Mouse (Mus musculus) heart, embryonic 13.5 days (tissue): ENCODE results near the gene Tmprss15. TPM values are rescaled to one million over a fixed set of nuclear protein-coding genes. Genes with fewer than 3 reads are reported as not detected.

Experiments
- ATAC-seq: fragments of 200-750 bp; cut with Nextera tagmentation; 2 replicates; pipeline ENCODE4 v1.8.0; 2017; ENCODE audit warnings: moderate TSS enrichment; ENCODE audit not compliant: insufficient number of reproducible peaks, low FRiP score, low TSS enrichment; ENCODE audit errors: extremely low read depth
- H3K27ac ChIP-seq: fragments of 300-500 bp; sonication (generic); replicated peaks from 2 replicates; pipeline ENCODE4 v1.5.1; 2015; ENCODE audit warnings: moderate library complexity, mild to moderate bottlenecking, inconsistent platforms
- H3K27me3 ChIP-seq: fragments of 300-500 bp; sonication (generic); replicated peaks from 2 replicates; pipeline ENCODE4 v1.6.1; 2015; ENCODE audit warnings: mild to moderate bottlenecking, inconsistent platforms
- H3K36me3 ChIP-seq: fragments of 300-500 bp; sonication (generic); 2 replicates; pipeline ENCODE4 v1.6.1; 2015; ENCODE audit warnings: mild to moderate bottlenecking, inconsistent platforms
- H3K4me1 ChIP-seq: fragments of 300-500 bp; sonication (generic); 2 replicates; pipeline ENCODE4 v1.6.1; 2015; ENCODE audit warnings: inconsistent platforms
- H3K4me2 ChIP-seq: fragments of 300-500 bp; sonication (generic); 2 replicates; pipeline ENCODE4 v1.6.1; 2015; ENCODE audit warnings: inconsistent platforms, mild to moderate bottlenecking, moderate library complexity
- H3K4me3 ChIP-seq: fragments of 300-500 bp; sonication (generic); 2 replicates; pipeline ENCODE4 v1.5.1; 2015; ENCODE audit warnings: moderate library complexity, mild to moderate bottlenecking, inconsistent platforms
- H3K9ac ChIP-seq: fragments of 300-500 bp; sonication (generic); 2 replicates; pipeline ENCODE4 v1.6.1; 2015; ENCODE audit warnings: inconsistent platforms, mild to moderate bottlenecking, moderate library complexity
- H3K9me3 ChIP-seq: fragments of 300-500 bp; sonication (generic); 2 replicates; pipeline ENCODE4 v1.6.1; 2016; ENCODE audit warnings: inconsistent platforms
- WGBS: fragments of 180-500 bp; shearing (Covaris S2); methylation state at CpG from one replicate; pipeline ENCODE4 v1.1.7; 2015; ENCODE audit warnings: mixed read lengths; 5-methylcytosine and 5-hydroxymethylcytosine counted together
- polyA plus RNA-seq: library from polyadenylated mRNA; unstranded; fragments of >200 nt; fragmentation: Nextera tagmentation; extraction: Ambion mirVana; gene quantifications from 2 replicates; pipeline ENCODE4 v1.2.1, GENCODE M21; 2015

The Tmprss15 gene
- not detected in 2 replicates for polyA plus RNA-seq

GRCm38 (mm10) chr16:79090997-79091396 is at the start of gene Tmprss15:
Tmprss15 (minus strand) TSS chr16:79091097.
- no peak within 1 kb of the TSS for H3K9ac ChIP-seq
- H3K27me3 ChIP-seq = no peaks in the 10 kb centered on the region
- ATAC-seq = no peak
- H3K4me1 ChIP-seq = no peaks in the 10 kb centered on the region
- WGBS = 69% methylated on average over 4 of the region's 4 CpGs
- H3K4me2 ChIP-seq = no peak within 1 kb of the TSS
- H3K4me3 ChIP-seq = no peak within 1 kb of the TSS
- no peaks in the 10 kb centered on the region for H3K36me3 ChIP-seq
- no peaks in the 10 kb centered on the region for H3K9me3 ChIP-seq
- H3K27ac ChIP-seq = no peak within 1 kb of the TSS

GRCm38 (mm10) chr16:79114879-79115278 is 24.0 kb upstream of the Tmprss15 start:
- H3K9ac ChIP-seq = no peak overlapping the region
- no peak overlapping the region for H3K27ac ChIP-seq
- no peak overlapping the region for H3K4me3 ChIP-seq
- H3K9me3 ChIP-seq = no peaks in the 10 kb centered on the region
- no peak overlapping the region for H3K4me2 ChIP-seq
- H3K4me1 ChIP-seq = no peaks in the 10 kb centered on the region
- 76% methylated on average over 1 of the region's 1 CpGs for WGBS
- no peaks in the 10 kb centered on the region for H3K36me3 ChIP-seq
- ATAC-seq = no peak
- H3K27me3 ChIP-seq = no peaks in the 10 kb centered on the region

- H3K9me3 ChIP-seq = no peaks in the 10 kb centered on the region
- H3K4me1 ChIP-seq = no peaks in the 10 kb centered on the region
- ATAC-seq = no peak
- no peaks in the 10 kb centered on the region for H3K36me3 ChIP-seq
- WGBS = 26% methylated on average over 1 of the region's 1 CpGs
- H3K4me2 ChIP-seq = no peak overlapping the region
- no peak overlapping the region for H3K9ac ChIP-seq
- no peak overlapping the region for H3K27ac ChIP-seq
- no peak overlapping the region for H3K4me3 ChIP-seq
- no peaks in the 10 kb centered on the region for H3K27me3 ChIP-seq
Observed at GRCm38 (mm10) chr16:79109516-79109915, 18.6 kb upstream of the Tmprss15 start.

- WGBS = 72% methylated on average over 5 of the region's 5 CpGs
- no peak overlapping the region for H3K27ac ChIP-seq
- H3K4me1 ChIP-seq = no peaks in the 10 kb centered on the region
- ATAC-seq = no peak
- H3K36me3 ChIP-seq = no peaks in the 10 kb centered on the region
- no peak overlapping the region for H3K9ac ChIP-seq
- no peaks in the 10 kb centered on the region for H3K9me3 ChIP-seq
- no peak overlapping the region for H3K4me3 ChIP-seq
- H3K27me3 ChIP-seq = no peaks in the 10 kb centered on the region
- no peak overlapping the region for H3K4me2 ChIP-seq
Observed at GRCm38 (mm10) chr16:79108969-79109368, 18.1 kb upstream of the Tmprss15 start.

- no peak overlapping the region for H3K4me2 ChIP-seq
- H3K36me3 ChIP-seq = no peaks in the 10 kb centered on the region
- H3K4me3 ChIP-seq = no peak overlapping the region
- WGBS = 52% methylated on average over 2 of the region's 2 CpGs
- no peaks in the 10 kb centered on the region for H3K9me3 ChIP-seq
- no peaks in the 10 kb centered on the region for H3K4me1 ChIP-seq
- H3K27me3 ChIP-seq = no peaks in the 10 kb centered on the region
- no peak overlapping the region for H3K27ac ChIP-seq
- H3K9ac ChIP-seq = no peak overlapping the region
- ATAC-seq = no peak
Observed at GRCm38 (mm10) chr16:79100325-79100724, 9.4 kb upstream of the Tmprss15 start.

GRCm38 (mm10) chr16:79098321-79098720 is 7.4 kb upstream of the Tmprss15 start:
- no peak overlapping the region for H3K9ac ChIP-seq
- no peaks in the 10 kb centered on the region for H3K4me1 ChIP-seq
- WGBS = 76% methylated on average over 2 of the region's 2 CpGs
- no peaks in the 10 kb centered on the region for H3K36me3 ChIP-seq
- H3K9me3 ChIP-seq = no peaks in the 10 kb centered on the region
- no peak overlapping the region for H3K4me3 ChIP-seq
- no peak for ATAC-seq
- H3K27me3 ChIP-seq = no peaks in the 10 kb centered on the region
- no peak overlapping the region for H3K27ac ChIP-seq
- no peak overlapping the region for H3K4me2 ChIP-seq

GRCm38 (mm10) chr16:79086550-79086949 is 4.3 kb downstream of the Tmprss15 start:
- Histone ChIP-seq H3K4me2 (no peak overlapping the region), H3K9ac (no peak overlapping the region), H3K9me3 (no peaks in the 10 kb centered on the region), H3K4me3 (no peak overlapping the region), H3K36me3 (no peaks in the 10 kb centered on the region), H3K27ac (no peak overlapping the region), H3K4me1 (no peaks in the 10 kb centered on the region), H3K27me3 (no peaks in the 10 kb centered on the region)
- 74% methylated on average over 6 of the region's 6 CpGs for WGBS
- no peak for ATAC-seq

GRCm38 (mm10) chr16:79063848-79064247 is 27.0 kb downstream of the Tmprss15 start:
- 75% methylated on average over 1 of the region's 1 CpGs for WGBS
- H3K4me1 ChIP-seq = no peaks in the 10 kb centered on the region
- H3K36me3 ChIP-seq = no peaks in the 10 kb centered on the region
- no peak overlapping the region for H3K4me2 ChIP-seq
- H3K9me3 ChIP-seq = no peaks in the 10 kb centered on the region
- H3K27ac ChIP-seq = no peak overlapping the region
- H3K4me3 ChIP-seq = no peak overlapping the region
- no peak overlapping the region for H3K9ac ChIP-seq
- no peaks in the 10 kb centered on the region for H3K27me3 ChIP-seq
- no peak for ATAC-seq

GRCm38 (mm10) chr16:79058775-79059558 is 31.9 kb downstream of the Tmprss15 start:
- ATAC-seq = no peak
- H3K4me2 ChIP-seq = no peak overlapping the region
- no peak overlapping the region for H3K9ac ChIP-seq
- H3K27ac ChIP-seq = no peak overlapping the region
- H3K4me1 ChIP-seq = no peaks in the 10 kb centered on the region
- H3K27me3 ChIP-seq = no peaks in the 10 kb centered on the region
- H3K9me3 ChIP-seq = no peaks in the 10 kb centered on the region
- no peak overlapping the region for H3K4me3 ChIP-seq
- WGBS = 56% methylated on average over 12 of the region's 12 CpGs
- H3K36me3 ChIP-seq = no peaks in the 10 kb centered on the region

- no peaks in the 10 kb centered on the region for H3K36me3 ChIP-seq
- no peak overlapping the region for H3K4me2 ChIP-seq
- WGBS = 72% methylated on average over 2 of the region's 2 CpGs
- no peaks in the 10 kb centered on the region for H3K27me3 ChIP-seq
- H3K4me1 ChIP-seq = no peaks in the 10 kb centered on the region
- no peaks in the 10 kb centered on the region for H3K9me3 ChIP-seq
- ATAC-seq = no peak
- no peak overlapping the region for H3K9ac ChIP-seq
- H3K4me3 ChIP-seq = no peak overlapping the region
- H3K27ac ChIP-seq = no peak overlapping the region
Observed at GRCm38 (mm10) chr16:79032593-79032992, 58.3 kb downstream of the Tmprss15 start.

- Histone ChIP-seq H3K4me3 (no peak overlapping the region), H3K36me3 (no peaks in the 10 kb centered on the region), H3K9ac (no peak overlapping the region), H3K9me3 (no peaks in the 10 kb centered on the region), H3K4me2 (no peak overlapping the region), H3K4me1 (no peaks in the 10 kb centered on the region), H3K27me3 (no peaks in the 10 kb centered on the region), H3K27ac (no peak overlapping the region)
- no peak for ATAC-seq
- WGBS = 58% methylated on average over 2 of the region's 2 CpGs
Observed at GRCm38 (mm10) chr16:79002812-79003211, 88.1 kb downstream of the Tmprss15 start.

- Histone ChIP-seq H3K9me3 (no peaks in the 10 kb centered on the region), H3K4me1 (no peaks in the 10 kb centered on the region), H3K4me3 (no peak overlapping the region), H3K27me3 (no peaks in the 10 kb centered on the region), H3K9ac (no peak overlapping the region), H3K27ac (no peak overlapping the region), H3K4me2 (no peak overlapping the region), H3K36me3 (no peaks in the 10 kb centered on the region)
- WGBS = 77% methylated on average over 9 of the region's 9 CpGs
- ATAC-seq = no peak
Observed at GRCm38 (mm10) chr16:79001679-79002078, 89.2 kb downstream of the Tmprss15 start.
